15 mouse cellular contexts compared by ENCODE assay signal in the genomic region with DNA sequence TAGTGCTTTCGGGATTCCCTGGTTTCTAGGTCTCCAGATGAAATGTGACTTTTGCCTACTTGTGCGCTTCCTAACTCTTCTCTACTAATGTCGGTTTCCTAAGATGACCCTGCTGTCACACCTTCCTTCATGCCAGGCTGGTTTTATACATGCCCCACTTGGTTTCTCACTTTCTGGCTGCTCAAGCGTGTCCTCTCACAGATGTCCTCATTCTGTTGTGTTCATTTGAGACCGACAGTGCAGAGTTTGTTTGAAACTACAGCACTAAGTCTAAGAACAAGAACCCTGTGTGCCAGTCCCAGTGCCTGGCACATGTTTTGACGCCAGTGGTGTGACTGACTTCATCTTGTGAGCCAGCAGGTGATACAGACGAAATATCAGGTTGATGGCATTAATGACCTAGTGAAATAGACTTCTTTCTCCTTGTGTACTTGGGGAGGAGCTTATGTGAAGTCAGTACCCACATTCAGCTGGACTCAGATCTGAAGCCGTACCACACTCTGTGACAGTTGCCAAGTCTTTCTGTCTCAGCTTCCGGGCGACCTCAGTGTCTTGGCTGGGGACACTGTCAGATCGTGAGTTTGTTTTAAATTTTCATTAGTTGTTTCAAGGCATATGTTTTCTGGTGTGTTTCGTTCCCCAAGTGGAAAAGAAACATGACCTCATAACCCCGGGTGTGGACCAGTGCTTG. TPM values are rescaled to one million over a fixed set of nuclear protein-coding genes. Genes with fewer than 3 reads are reported as not detected.
DNase-seq lines count a peak whose midpoint lies in the region; ATAC-seq and TF ChIP-seq lines count a peak whose summit lies in the region.
"Had no signal": no experiment of that assay in that cellular context is flagged by ENCODE, and none has a peak within 500 bp of the region (broad histone marks: within the 10 kb centered on the region; RNA-seq: fewer than 3 reads in every experiment).

No protein-coding gene starts in this region.

- peaks cover 22% of the 10 kb centered on the region for H3K4me1 ChIP-seq in kidney, embryonic 16.5 days (ENCODE audit: insufficient read depth, low read length)
- peaks cover 37% of the 10 kb centered on the region for H3K4me1 ChIP-seq in cerebellum, adult 2 months (ENCODE audit: control insufficient read depth, insufficient read depth, low read length)

- H3K27me3 ChIP-seq in kidney, embryonic 16.5 days (ENCODE audit: insufficient read depth, low read length): no peaks in the 10 kb centered on the region
- H3K27me3 ChIP-seq in cerebellum, adult 2 months (ENCODE audit: control insufficient read depth, insufficient read depth, low read length): no peaks in the 10 kb centered on the region

- peak; percentile 22 to 34 for DNase-seq in heart, adult 18-20 months
- DNase-seq in heart, postnatal 10 days: no peak
- no peak for DNase-seq in kidney, postnatal 14 days
- DNase-seq in cerebellum, adult 2 months: peak; percentile 48 to 57
- DNase-seq in kidney, postnatal 36 days: peak; percentile 17 to 35
- DNase-seq: adrenal gland, adult 8-10 months; right cerebral cortex, postnatal 14 days; thymus, postnatal 36 days had no signal

- ATAC-seq in kidney, embryonic 16.5 days (ENCODE audit: low FRiP score, low TSS enrichment): peak; percentile 64
- no peak for ATAC-seq in megakaryocyte, adult 5-6 weeks (ENCODE audit: poor library complexity, severe bottlenecking)

- intact Hi-C loops in heart, postnatal 10 days (cut with DNase I): no loop called here

- no peak overlapping the region; the same call in 1 of the 2 replicates for H3K9ac ChIP-seq in kidney, embryonic 16.5 days (replicated peaks; ENCODE audit: low read length)
- H3K9ac ChIP-seq: liver, embryonic 14.5 days had no signal

- H3K9me3 ChIP-seq in kidney, embryonic 16.5 days (ENCODE audit: low read length): no peaks in the 10 kb centered on the region

- peaks cover 18% of the 10 kb centered on the region for H3K36me3 ChIP-seq in kidney, embryonic 16.5 days (ENCODE audit: insufficient read depth, low read length)

- WGBS in kidney, embryonic 16.5 days: 56% methylated on average over 13 of the region's 13 CpGs
- whole genome bisulfite sequencing in cerebellum, adult 2 months: 16% methylated on average over 13 of the region's 13 CpGs

- no peak overlapping the region for H3K4me3 ChIP-seq in kidney, embryonic 16.5 days (ENCODE audit: low read length)
- no peak overlapping the region for H3K4me3 ChIP-seq in cerebellum, adult 2 months (replicated peaks; ENCODE audit: insufficient read depth, low read depth, low read length)

- TF ChIP-seq POLR2A in cerebellum, adult 2 months (IDR thresholded peaks at IDR 0.05; ENCODE audit: borderline replicate concordance, insufficient read depth, low read length): no peak

- H3K4me2 ChIP-seq in kidney, embryonic 16.5 days (replicated peaks; ENCODE audit: low read depth, low read length): no peak overlapping the region

- TF ChIP-seq CTCF in cerebellum, adult 2 months (IDR thresholded peaks at IDR 0.05; ENCODE audit: borderline replicate concordance, insufficient read depth, low read depth, low read length): no peak

- H3K27ac ChIP-seq in kidney, embryonic 16.5 days (ENCODE audit: low read length): peak overlapping the region; percentile 25; the same call in 1 of the 2 replicates
- H3K27ac ChIP-seq in cerebellum, adult 2 months (ENCODE audit: insufficient read depth, low read length): peak overlapping the region; percentile 67
- H3K27ac ChIP-seq: liver, embryonic 14.5 days; macrophage had no signal

RNA-seq across cellular contexts. Expression of a gene that starts 37.9 kb away (rescaled TPM):
- 1 to 10 TPM in 1 of 2 experiments, not detected in 1; 1.3 TPM for total RNA-seq in heart, adult 18-20 months (2021)
- not detected for total RNA-seq in heart, postnatal 10 days (2021)
- not detected in 2 replicates for polyA plus RNA-seq in kidney, embryonic 16.5 days (2015; fragmentation: Nextera tagmentation; extraction: Ambion mirVana)
- polyA plus RNA-seq in cerebellum, adult 2 months (2012; rRNA removed): 0.84 TPM in 1 of 2 replicates, not detected in the other
- total RNA-seq in megakaryocyte, adult 5-6 weeks (2015): 6.0 and 6.2 TPM in 2 replicates
- 4.4 TPM in 1 of 2 replicates, not detected in the other for total RNA-seq in megakaryocyte, adult 5-6 weeks (2017)
- total RNA-seq: left cerebral cortex, postnatal 10 days had no signal
- polyA plus RNA-seq: heart, embryonic 16.5 days; macrophage; stomach, embryonic 14.5 days had no signal

RNA-seq across cellular contexts. Expression of a gene that starts 38.1 kb away (rescaled TPM):
- 10 to 100 TPM; 72.3 to 75.7 TPM for total RNA-seq in heart, adult 18-20 months (2021)
- total RNA-seq in heart, postnatal 10 days (2021): 10 to 100 TPM; 75.4 to 78.2 TPM
- polyA plus RNA-seq in kidney, embryonic 16.5 days (2015; fragmentation: Nextera tagmentation; extraction: Ambion mirVana): 125 and 132 TPM in 2 replicates
- 161 and 163 TPM in 2 replicates for polyA plus RNA-seq in cerebellum, adult 2 months (2012; rRNA removed)
- 141 and 161 TPM in 2 replicates for total RNA-seq in megakaryocyte, adult 5-6 weeks (2015)
- total RNA-seq in megakaryocyte, adult 5-6 weeks (2017): 157 and 169 TPM in 2 replicates

Comparison
In these comparisons a context has a peak if more than half of its experiments do, and no peak if none do; other contexts are left out.
1. DNase-seq: peak in heart, adult 18-20 months (2 of 2), cerebellum, adult 2 months (2 of 2) and kidney, postnatal 36 days (2 of 2); none in heart, postnatal 10 days (0 of 2) and kidney, postnatal 14 days (single experiment).